Mouse (Mus musculus) CD8-positive naive resting alpha-beta T cell, adult 2 months (primary cell): ENCODE data around the gene Crybg1.
"Not testable (repeated sequence)": the region's sequence is repeated elsewhere in the genome, so short reads cannot be mapped to it uniquely, and the experiment has no call there.

ENCODE experiments used
- DNase-seq, 2 experiments: peaks; one replicate each; pipeline ENCODE4 v3.0.0; 2022; ENCODE audit warnings: low read depth in 2 of 2, low spot score in 2 of 2

The Crybg1 gene

DNA sequence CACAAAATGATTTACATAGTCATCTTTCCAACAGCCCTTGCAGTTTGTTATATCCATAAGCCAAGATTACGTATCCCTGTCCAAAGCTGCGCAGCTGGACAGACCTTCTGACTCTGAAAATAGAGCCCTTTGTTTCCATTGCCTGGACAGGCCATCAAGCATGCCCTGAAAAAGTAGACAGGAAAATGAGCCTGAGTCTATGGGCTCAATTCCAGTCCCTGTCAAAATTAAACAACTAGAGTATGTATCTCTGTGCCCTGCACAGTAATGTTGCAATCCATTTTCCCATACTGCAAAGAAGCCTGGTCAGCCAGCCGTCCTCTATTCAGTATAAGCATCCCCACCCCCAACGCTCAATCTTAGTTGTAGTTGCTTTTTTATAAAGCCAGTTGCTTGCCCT is 141.8 kb downstream of the Crybg1 start:
- no peak for DNase-seq

GRCm38 (mm10) chr10:44005677-44006641 is 142.7 kb downstream of the Crybg1 start:
- DNase-seq = no peak

DNA sequence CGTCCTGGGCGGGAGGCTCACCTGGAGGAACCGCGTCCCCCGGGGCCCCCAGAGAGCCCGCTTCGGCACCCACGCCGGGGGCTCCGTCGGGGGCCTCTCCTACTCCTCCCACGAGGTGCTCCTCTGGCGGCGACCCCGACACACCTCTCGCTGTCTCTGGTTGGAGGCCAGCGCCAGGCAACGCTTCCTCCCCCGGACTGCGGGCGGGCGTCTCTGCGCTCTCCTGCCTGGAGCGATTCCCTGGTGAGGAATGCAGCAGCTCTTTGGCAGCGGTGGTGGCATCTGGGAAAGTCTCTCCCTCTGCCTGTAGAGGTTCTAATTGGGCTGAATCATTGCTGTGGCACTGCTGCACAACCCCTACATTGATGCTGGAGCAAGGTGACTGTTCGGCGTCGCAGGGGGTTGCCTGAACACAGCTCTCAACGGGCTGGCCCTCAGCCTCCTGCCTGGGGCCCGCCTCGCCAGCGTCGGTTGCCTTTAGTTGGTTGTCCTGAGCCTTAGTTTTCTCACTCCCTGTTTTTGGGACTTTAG is 144.4 kb downstream of the Crybg1 start:
- peak in 1 of 2 experiments; percentile 15 for DNase-seq

DNA sequence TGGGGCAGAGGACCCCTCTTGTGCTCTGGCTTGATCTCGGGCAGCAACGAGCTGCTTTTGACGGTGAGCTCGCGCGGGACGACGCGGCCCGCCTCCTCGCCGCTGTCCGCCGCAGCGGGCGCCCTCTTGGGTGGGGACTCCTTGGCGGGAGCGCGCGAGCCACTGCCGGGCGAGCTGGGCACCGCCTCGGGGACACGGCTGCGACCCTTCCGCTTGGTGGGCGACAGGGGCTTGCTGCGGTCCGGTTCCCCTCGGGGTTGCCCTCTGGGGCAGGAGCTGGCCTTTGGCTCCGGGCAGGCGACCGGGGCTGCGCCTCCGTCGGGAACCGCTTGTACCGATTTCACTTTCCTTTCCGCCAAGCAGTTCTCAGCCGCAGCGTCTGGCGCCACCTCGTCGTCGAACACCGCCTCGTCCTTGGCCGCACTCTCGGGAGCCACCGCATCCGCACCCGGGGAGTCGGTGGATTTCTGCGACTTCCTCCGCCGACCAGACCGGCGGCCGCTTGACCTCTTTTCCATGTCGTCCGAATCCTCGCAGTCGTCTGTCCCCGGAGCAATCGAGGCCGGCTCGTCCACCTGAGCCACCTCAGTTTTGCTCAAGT is 145.0 kb downstream of the Crybg1 start:
- peak; percentile 54 to 62 for DNase-seq

GRCm38 (mm10) chr10:44002995-44003524 is 145.6 kb downstream of the Crybg1 start:
- no peak for DNase-seq

DNA sequence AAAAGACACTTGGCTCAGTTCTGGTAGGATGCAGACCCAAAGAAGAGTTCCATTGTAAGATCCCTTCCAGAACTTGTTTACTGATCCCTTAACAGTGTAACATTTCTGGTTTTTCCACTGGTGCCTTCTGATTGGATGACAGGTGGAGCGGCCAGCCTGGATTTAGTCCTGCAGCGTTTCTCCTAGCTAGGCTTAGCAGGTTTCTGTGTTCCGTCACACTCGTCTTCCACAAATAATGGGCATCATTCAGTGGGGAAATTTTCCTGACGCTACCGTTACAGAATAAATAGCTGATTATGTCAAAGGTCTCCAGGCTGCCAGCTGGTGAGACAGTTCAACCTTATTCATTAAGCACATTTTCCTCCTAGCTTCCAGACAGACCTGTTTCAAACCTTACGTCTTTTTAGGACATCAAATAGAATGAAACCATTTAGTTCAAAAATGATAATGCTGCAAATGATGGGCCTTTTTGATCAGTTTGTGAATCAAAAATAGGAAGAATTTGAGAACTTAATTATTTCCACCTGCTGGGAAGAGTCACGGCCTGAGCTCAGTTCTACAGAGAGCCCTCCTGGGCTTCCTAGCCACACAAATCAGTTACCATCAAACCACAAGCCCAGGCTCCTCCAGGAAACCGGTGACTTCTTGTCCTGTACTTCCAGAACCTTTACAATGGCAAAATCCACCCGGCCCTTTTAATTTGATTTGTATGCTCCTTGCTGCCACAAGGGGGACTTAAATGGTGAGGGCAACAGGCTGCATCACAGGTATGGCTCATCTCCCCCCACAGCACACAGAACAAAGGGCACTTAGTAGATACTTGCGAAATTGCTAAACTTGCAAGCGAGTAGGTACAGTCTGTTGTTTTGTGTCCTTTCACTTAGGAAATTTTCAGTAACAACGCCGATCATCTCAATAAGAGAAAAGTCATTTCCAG is 146.4 kb downstream of the Crybg1 start:
- DNase-seq = peak; percentile 38 to 47

- no peak for DNase-seq
Observed at GRCm38 (mm10) chr10:44000156-44000865, 148.3 kb downstream of the Crybg1 start.

- DNase-seq = no peak
Observed at GRCm38 (mm10) chr10:43998503-43999082, 150.1 kb downstream of the Crybg1 start.

DNA sequence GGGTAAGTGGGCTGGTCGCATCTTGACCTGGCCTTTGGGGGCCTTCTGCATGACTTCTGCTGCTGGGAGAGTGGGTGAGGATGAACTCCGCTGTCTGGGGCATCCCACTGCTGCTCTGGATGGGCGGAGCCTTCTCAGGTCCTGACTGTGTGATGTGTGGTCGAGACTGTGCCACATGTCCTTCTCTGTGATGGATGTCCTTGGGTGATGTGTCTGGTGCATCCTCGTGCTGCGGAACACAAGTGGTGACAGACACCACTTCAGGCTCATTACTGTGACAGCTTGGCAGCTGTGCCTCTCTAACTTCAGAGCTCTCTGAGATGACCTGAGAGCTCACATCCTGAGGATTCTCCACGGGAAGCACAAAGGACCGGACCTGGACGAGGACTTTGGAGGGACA is 150.6 kb downstream of the Crybg1 start:
- DNase-seq = no peak

GRCm38 (mm10) chr10:43997276-43997675 is 151.4 kb downstream of the Crybg1 start:
- peak; percentile 65 to 71 for DNase-seq

DNA sequence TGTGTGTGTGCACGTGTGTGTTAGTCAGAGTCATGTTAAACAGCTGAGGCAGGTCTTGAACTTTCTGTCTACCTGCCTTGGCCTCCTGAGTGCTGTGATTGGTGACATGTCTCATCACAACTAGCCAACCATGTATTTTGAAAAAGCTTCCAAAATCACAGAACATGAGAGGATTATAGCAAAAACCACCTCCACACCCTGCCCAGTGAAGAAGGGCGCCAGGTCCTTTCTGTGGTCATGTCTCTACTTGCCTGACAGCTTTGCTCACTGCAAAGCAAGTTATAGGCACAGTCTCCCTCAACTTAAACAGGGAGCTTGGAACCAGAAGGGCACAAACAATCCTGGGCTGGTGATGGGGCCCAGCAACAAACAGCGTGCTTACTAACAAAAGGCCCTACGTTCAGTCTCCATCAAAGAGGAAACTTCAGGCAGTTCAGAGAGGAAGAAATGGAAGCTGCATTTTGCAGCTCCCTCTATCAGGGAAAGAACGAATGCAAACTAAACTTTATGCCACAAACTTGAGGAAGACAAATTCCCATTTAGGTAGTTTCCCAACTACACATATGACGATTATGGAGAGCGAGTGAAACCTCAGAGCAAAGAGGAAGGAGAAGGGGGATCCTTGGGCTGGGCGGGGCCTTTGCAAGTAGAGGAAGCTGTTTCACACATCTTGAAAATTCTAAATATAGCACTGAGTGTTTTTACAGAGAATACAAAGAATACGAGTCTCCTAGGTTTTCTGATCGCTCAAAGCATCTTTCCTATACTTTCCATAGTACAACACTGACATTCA is 152.6 kb downstream of the Crybg1 start:
- DNase-seq = no peak

DNA sequence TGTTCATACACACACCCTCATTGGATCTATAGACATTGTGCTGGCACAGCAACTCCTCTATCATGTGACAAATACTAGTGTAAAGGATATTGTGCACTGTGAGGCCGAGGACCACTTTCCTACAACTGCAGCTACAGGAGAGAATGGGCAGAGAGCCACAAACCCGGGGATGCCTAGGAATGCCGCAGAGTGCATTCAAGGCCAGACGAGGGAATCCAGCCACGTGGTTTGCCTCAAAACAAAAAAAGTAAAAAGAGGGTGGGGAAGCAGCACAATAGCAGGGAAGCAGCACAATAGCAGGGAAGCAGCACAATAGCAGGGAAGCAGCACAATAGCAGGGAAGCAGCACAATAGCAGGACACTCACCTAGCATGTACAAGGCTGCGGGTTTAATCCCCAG is 155.5 kb downstream of the Crybg1 start:
- no peak for DNase-seq

- DNase-seq = no peak
Observed at GRCm38 (mm10) chr10:43992506-43992905, 156.1 kb downstream of the Crybg1 start.

GRCm38 (mm10) chr10:43991268-43991667 is 157.4 kb downstream of the Crybg1 start:
- no peak for DNase-seq

DNA sequence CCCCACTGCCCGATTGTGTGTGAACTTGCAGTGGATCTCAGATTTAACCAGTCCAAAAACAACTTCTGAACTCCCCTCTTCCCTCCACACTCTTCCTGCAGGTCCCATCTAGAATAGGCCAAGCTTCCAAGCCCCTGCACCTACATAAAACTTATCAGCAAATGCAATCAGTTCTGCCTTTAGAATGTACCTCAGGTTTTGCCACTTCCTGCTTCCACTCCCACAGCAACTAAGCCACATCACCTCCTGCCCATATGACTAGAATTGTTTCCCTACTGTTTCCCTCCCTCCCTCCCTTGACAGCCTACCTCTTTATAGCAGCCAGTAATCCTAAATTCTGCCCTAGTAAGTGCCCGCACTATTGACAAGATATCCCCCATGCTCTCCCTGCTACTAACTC is 164.8 kb downstream of the Crybg1 start:
- DNase-seq = no peak

DNA sequence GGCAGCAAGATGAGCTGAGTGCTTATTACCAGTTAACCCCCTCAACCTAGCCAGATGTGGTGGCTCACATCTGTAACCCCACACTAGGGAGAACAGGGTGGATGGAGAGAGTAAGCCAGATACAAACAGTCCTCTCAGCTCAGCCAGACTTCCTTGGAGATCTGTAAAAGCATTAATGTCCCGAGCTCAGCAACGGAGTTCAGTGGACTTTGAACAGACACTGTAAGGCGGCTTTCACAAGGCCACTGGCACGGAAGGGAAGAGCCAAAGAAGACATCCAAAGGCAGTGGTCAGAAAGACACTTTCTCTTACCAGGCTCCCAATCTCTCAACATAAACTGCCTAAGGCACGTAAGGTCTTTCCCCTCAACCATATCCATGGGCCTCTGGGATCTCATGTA is 165.4 kb downstream of the Crybg1 start:
- no peak for DNase-seq

DNA sequence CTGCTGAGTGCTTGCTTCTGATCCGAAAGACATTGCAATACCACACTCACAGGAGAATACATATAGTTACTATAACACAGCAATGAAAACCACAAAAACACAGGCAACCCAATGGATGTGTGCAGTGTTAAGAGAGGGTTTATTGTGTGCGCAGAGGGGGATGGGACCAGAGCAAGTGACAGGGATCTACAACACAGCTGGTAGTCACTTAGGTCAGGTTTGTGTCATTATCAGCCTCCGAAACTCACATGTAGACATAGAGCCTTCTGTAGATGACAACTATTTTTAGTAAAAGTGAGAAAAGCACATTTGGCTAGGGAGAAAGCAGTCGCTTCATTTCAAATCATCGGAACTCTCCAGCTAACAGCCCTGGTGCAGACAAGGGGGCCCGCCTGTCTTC is 166.2 kb downstream of the Crybg1 start:
- no peak for DNase-seq

GRCm38 (mm10) chr10:43980742-43981141 is 167.9 kb downstream of the Crybg1 start:
- not testable (repeated sequence) for DNase-seq

- no peak for DNase-seq
Observed at GRCm38 (mm10) chr10:43980080-43980479, 168.6 kb downstream of the Crybg1 start.
